Comparison of ENCODE assay signal across 17 mouse cellular contexts in the genomic region with DNA sequence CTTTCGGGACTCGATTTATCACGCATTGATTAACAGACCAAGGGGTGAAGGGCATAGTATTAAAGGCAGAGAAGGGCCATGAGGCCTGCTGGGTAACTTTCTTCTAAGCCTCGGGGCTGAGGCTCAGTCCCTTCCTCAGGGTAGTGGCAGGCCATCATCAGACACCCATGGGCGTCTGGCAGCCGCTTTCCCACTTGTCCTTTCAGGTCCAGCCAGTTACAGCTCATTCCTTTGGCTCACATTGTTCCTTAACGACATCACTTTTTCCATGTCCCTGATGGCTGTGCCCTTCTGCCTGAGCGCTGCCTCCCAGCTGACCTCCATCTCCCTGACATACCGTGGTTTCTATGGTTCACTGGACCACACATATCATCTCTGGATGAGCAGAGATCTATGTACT. TPM values are rescaled to one million over a fixed set of nuclear protein-coding genes. Genes with fewer than 3 reads are reported as not detected.
DNase-seq lines count a peak whose midpoint lies in the region; ATAC-seq lines count a peak whose summit lies in the region.
"Had no signal": no experiment of that assay in that cellular context is flagged by ENCODE, and none has a peak within 500 bp of the region (broad histone marks: within the 10 kb centered on the region; RNA-seq: fewer than 3 reads in every experiment).

No protein-coding gene starts in this region.

- WGBS in heart, embryonic 13.5 days = 35% methylated on average over 9 of the region's 9 CpGs

- no peaks in the 10 kb centered on the region for H3K27me3 ChIP-seq in heart, embryonic 13.5 days (replicated peaks)
- H3K27me3 ChIP-seq: limb, embryonic 13.5 days; midbrain, embryonic 13.5 days had no signal

- intact Hi-C loops in heart, postnatal 25 days (cut with DNase I) = loop anchor here (5.0 kb wide), 1 partner anchor 35 kb away; no protein-coding TSS in a partner anchor

- ATAC-seq in heart, embryonic 13.5 days (ENCODE audit: extremely low read depth, insufficient number of reproducible peaks, low FRiP score, low TSS enrichment) = no peak; the same call in 1 of the 2 replicates
- ATAC-seq in erythroid progenitor cell, adult 5-6 weeks (replicated peaks; ENCODE audit: low FRiP score, poor library complexity, severe bottlenecking) = no peak
- ATAC-seq: midbrain, embryonic 13.5 days had no signal

- H3K27ac ChIP-seq in heart, embryonic 13.5 days (replicated peaks) = peak overlapping the region; percentile 85
- H3K27ac ChIP-seq: limb, embryonic 13.5 days; midbrain, embryonic 13.5 days had no signal

- H3K4me2 ChIP-seq in heart, embryonic 13.5 days = no peak overlapping the region
- H3K4me2 ChIP-seq: limb, embryonic 13.5 days; midbrain, embryonic 13.5 days had no signal

- no peak overlapping the region; the same call in 1 of the 2 replicates for H3K9ac ChIP-seq in heart, embryonic 13.5 days
- H3K9ac ChIP-seq: limb, embryonic 13.5 days; midbrain, embryonic 13.5 days had no signal

- no peaks in the 10 kb centered on the region for H3K36me3 ChIP-seq in heart, embryonic 13.5 days
- H3K36me3 ChIP-seq: limb, embryonic 13.5 days; midbrain, embryonic 13.5 days had no signal

- peaks cover 71% of the 10 kb centered on the region for H3K4me1 ChIP-seq in heart, embryonic 13.5 days
- H3K4me1 ChIP-seq: limb, embryonic 13.5 days; midbrain, embryonic 13.5 days had no signal

- peak; percentile 97 for DNase-seq in heart, adult 11 months
- DNase-seq in heart, postnatal 25 days (ENCODE audit: low spot score) = no peak
- peak; percentile 57 for DNase-seq in cerebellum, adult 9-10 months
- peak; percentile 57 for DNase-seq in lung, postnatal 14 days
- no peak for DNase-seq in urinary bladder, adult 2 months (ENCODE audit: low spot score)
- no peak for DNase-seq in frontal cortex, postnatal 10 days (ENCODE audit: low spot score in 2 of 2)
- DNase-seq: kidney, postnatal 14 days had no signal

- no peak overlapping the region for H3K4me3 ChIP-seq in heart, embryonic 13.5 days
- H3K4me3 ChIP-seq: limb, embryonic 13.5 days; midbrain, embryonic 13.5 days had no signal

- H3K9me3 ChIP-seq in heart, embryonic 13.5 days = 0 out of 2 replicates have a peak, but pooled peaks cover 3% of the 10 kb centered on the region
- H3K9me3 ChIP-seq: limb, embryonic 13.5 days; midbrain, embryonic 13.5 days had no signal

RNA-seq across cellular contexts. Expression of gene Kcnk3, which starts 10.7 kb away (rescaled TPM):
- total RNA-seq in heart, postnatal 25 days (2021) = 100 to 1,000 TPM; 250 to 251 TPM
- polyA plus RNA-seq in heart, embryonic 13.5 days (2015; fragmentation: Nextera tagmentation; extraction: Ambion mirVana) = 28.9 and 29.1 TPM in 2 replicates
- not detected in 2 replicates for total RNA-seq in erythroid progenitor cell, adult 5-6 weeks (2015; ENCODE audit: low replicate concordance)
- not detected in 2 replicates for total RNA-seq in erythroid progenitor cell, adult 5-6 weeks (2017; ENCODE audit: low replicate concordance)
- polyA plus RNA-seq in urinary bladder, adult 2 months (2012; rRNA removed) = 15.1 and 28.4 TPM in 2 replicates

RNA-seq across cellular contexts. Expression of gene Cib4, which starts 31.6 kb away (rescaled TPM):
- not detected for total RNA-seq in heart, postnatal 25 days (2021)
- not detected in 2 replicates for polyA plus RNA-seq in heart, embryonic 13.5 days (2015; fragmentation: Nextera tagmentation; extraction: Ambion mirVana)
- total RNA-seq in erythroid progenitor cell, adult 5-6 weeks (2015; ENCODE audit: low replicate concordance) = not detected in 2 replicates
- total RNA-seq in erythroid progenitor cell, adult 5-6 weeks (2017; ENCODE audit: low replicate concordance) = not detected in 2 replicates
- 0.32 and 0.40 TPM in 2 replicates for polyA plus RNA-seq in urinary bladder, adult 2 months (2012; rRNA removed)
- total RNA-seq: gastrocnemius, postnatal 4 days; left cerebral cortex, adult 18-20 months had no signal
- polyA plus RNA-seq: embryonic facial prominence, embryonic 14.5 days; forebrain, embryonic 16.5 days; intestine, embryonic 14.5 days; midbrain, embryonic 13.5 days; neural tube, embryonic 11.5 days had no signal

Comparison
In these comparisons a context has a peak if more than half of its experiments do, and no peak if none do; other contexts are left out.
1. DNase-seq: peak in heart, adult 11 months (single experiment), cerebellum, adult 9-10 months (single experiment) and lung, postnatal 14 days (single experiment); none in heart, postnatal 25 days (single experiment), urinary bladder, adult 2 months (single experiment) and frontal cortex, postnatal 10 days (0 of 2).
2. RNA of gene Kcnk3, which starts 10.7 kb away (total RNA-seq): 250 to 251 TPM in heart, postnatal 25 days; not detected in erythroid progenitor cell, adult 5-6 weeks; every median in the first group is over 100 times any median in the second.